Mouse (Mus musculus) stomach, embryonic 16.5 days (tissue): ENCODE results near the gene Safb2. TPM values are rescaled to one million over a fixed set of nuclear protein-coding genes. Genes with fewer than 3 reads are reported as not detected.

Experiments
- ATAC-seq: fragments of 200-750 bp; cut with Nextera tagmentation; 2 replicates; pipeline ENCODE4 v1.8.0; 2017; ENCODE audit warnings: moderate number of reproducible peaks, moderate TSS enrichment; ENCODE audit not compliant: insufficient read depth, low FRiP score
- H3K27ac ChIP-seq: fragments of 300-500 bp; sonication (generic); 2 replicates; pipeline ENCODE4 v1.5.1; 2014; ENCODE audit warnings: low read length
- H3K27me3 ChIP-seq: fragments of 300-500 bp; sonication (generic); 2 replicates; pipeline ENCODE4 v1.6.1; 2014; ENCODE audit warnings: low read length, control low read depth, mixed read lengths; ENCODE audit not compliant: control insufficient read depth, insufficient read depth
- H3K36me3 ChIP-seq: fragments of 300-500 bp; sonication (generic); 2 replicates; pipeline ENCODE4 v1.6.1; 2014; ENCODE audit warnings: low read length; ENCODE audit not compliant: control insufficient read depth, insufficient read depth
- H3K4me1 ChIP-seq: fragments of 300-500 bp; sonication (generic); 2 replicates; pipeline ENCODE4 v1.6.1; 2014; ENCODE audit warnings: low read length, control low read depth, mixed read lengths; ENCODE audit not compliant: control insufficient read depth, insufficient read depth
- H3K4me2 ChIP-seq: fragments of 300-500 bp; sonication (generic); 2 replicates; pipeline ENCODE4 v1.6.1; 2014; ENCODE audit warnings: low read depth, low read length, mixed read lengths
- H3K4me3 ChIP-seq: fragments of 300-500 bp; sonication (generic); replicated peaks from 2 replicates; pipeline ENCODE4 v1.5.1; 2014; ENCODE audit warnings: mild to moderate bottlenecking, low read length
- H3K9ac ChIP-seq: fragments of 300-500 bp; sonication (generic); 2 replicates; pipeline ENCODE4 v1.6.1; 2014; ENCODE audit warnings: low read length
- H3K9me3 ChIP-seq: fragments of 300-500 bp; sonication (generic); replicated peaks from 2 replicates; pipeline ENCODE4 v1.6.1; 2016; ENCODE audit warnings: low read length, control low read depth; ENCODE audit not compliant: control insufficient read depth
- WGBS: fragments of 180-500 bp; shearing (Covaris S2); extraction: QIAGEN DNeasy Blood & Tissue Kit; methylation state at CpG from one replicate; pipeline ENCODE4 v1.1.7; 2014; 5-methylcytosine and 5-hydroxymethylcytosine counted together
- polyA plus RNA-seq: library from polyadenylated mRNA; unstranded; fragments of >200 nt; fragmentation: Nextera tagmentation; extraction: Ambion mirVana; gene quantifications from 2 replicates; pipeline ENCODE4 v1.2.1, GENCODE M21; 2015

Gene Safb2
- polyA plus RNA-seq, 1 experiment from 2014 or later, result 55.0 TPM

DNA sequence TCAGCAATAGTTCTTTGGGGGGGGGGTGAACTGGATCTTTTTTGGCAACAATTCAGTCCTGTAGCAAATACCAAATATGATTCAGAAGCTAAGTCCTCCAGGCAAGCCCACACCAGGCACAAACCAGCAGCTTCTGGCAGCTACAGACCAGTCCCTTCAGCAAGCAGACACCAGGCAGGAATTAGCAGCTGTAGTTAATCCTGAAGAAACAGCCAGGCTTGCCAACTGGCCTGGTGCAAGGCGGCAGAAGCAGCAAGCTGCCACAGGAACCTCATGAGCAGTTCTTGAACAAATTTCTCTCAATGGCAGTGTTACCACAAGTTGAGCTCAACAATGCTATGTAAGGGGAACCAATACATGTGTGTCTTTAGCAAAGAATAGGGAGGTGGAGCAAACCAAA is 61.6 kb downstream of the Safb2 start:
- no peak overlapping the region for H3K4me2 ChIP-seq
- H3K36me3 ChIP-seq, result no peaks in the 10 kb centered on the region
- no peaks in the 10 kb centered on the region for H3K9me3 ChIP-seq
- no peak for ATAC-seq
- no peaks in the 10 kb centered on the region for H3K4me1 ChIP-seq
- no peak overlapping the region for H3K4me3 ChIP-seq
- no peak overlapping the region for H3K27ac ChIP-seq
- WGBS, result 54% methylated on average over 1 of the region's 1 CpGs
- no peak overlapping the region for H3K9ac ChIP-seq
- H3K27me3 ChIP-seq, result no peaks in the 10 kb centered on the region

DNA sequence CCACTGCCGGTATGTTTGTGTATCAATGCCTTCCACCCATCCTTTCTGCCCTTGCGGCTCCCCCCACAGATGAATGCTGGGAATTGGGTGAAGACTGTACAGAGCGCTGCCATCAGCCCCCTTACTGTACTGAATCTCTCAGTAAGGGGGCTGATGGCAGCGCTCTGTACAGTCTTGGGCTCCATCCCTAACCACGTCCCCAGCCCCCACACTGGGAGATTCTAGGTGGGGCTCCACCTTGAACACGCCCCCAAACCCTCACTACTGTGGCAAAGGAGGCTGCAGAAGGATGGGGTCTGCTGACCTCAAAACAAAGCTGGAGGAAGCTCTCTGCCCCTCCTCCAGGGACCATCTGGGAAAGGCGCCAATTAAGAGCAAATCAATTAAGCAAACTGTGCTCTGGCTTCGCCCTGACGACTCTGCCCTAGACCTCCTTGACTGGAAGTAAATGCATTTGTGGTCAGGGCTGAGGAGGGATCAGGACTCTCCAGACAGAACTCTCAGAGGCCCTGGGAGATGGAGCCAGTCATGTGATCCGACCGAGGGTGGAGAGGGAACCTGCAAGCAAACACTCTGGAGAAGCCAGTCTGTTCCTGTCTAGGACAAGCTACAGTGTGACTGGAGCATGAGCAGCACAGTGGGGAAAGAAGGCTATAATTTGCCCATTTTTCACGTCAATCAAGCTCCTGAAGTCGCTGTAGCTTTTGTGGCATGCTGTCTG is 68.5 kb downstream of the Safb2 start:
- Histone ChIP-seq H3K27ac (no peak overlapping the region), H3K9ac (no peak overlapping the region), H3K4me2 (0 out of 2 replicates have a peak overlapping the region, but pooled peaks have one; percentile 13)

DNA sequence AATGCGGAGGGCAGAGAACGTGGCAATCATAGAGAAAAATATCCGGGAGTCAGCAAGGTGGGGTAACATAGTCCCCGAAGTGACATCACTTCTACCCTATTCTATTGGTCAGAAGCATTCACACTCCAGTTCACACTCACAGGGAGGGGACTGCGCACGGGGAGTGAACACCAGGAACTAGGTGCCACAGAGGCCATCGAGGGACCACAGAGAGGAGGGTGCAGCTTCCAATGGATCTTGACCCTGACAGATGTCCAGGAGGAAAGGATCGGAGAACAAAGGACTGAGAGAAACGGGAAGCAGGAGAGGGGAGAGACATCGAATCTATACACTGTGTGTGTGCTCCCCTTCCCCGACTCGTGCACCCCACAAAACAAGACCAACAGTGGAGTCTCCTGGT is 69.5 kb downstream of the Safb2 start:
- H3K9ac ChIP-seq, result no peak overlapping the region
- WGBS, result 52% methylated on average over 12 of the region's 12 CpGs
- no peak overlapping the region for H3K27ac ChIP-seq
- H3K9me3 ChIP-seq, result no peaks in the 10 kb centered on the region
- no peak for ATAC-seq
- H3K27me3 ChIP-seq, result peaks cover 32% of the 10 kb centered on the region
- H3K4me2 ChIP-seq, result no peak overlapping the region
- no peak overlapping the region for H3K4me3 ChIP-seq
- peaks cover 9% of the 10 kb centered on the region for H3K4me1 ChIP-seq
- no peaks in the 10 kb centered on the region for H3K36me3 ChIP-seq

More for the DNA sequence above, 68.5 kb downstream of the Safb2 start:
- H3K27me3 ChIP-seq, result peaks cover 23% of the 10 kb centered on the region
- H3K4me1 ChIP-seq, result peaks cover 9% of the 10 kb centered on the region
- peak; percentile 65; the same call in 1 of the 2 replicates for ATAC-seq
- H3K36me3 ChIP-seq, result no peaks in the 10 kb centered on the region
- no peaks in the 10 kb centered on the region for H3K9me3 ChIP-seq
- no peak overlapping the region for H3K4me3 ChIP-seq
- WGBS, result 12% methylated on average over 13 of the region's 13 CpGs

DNA sequence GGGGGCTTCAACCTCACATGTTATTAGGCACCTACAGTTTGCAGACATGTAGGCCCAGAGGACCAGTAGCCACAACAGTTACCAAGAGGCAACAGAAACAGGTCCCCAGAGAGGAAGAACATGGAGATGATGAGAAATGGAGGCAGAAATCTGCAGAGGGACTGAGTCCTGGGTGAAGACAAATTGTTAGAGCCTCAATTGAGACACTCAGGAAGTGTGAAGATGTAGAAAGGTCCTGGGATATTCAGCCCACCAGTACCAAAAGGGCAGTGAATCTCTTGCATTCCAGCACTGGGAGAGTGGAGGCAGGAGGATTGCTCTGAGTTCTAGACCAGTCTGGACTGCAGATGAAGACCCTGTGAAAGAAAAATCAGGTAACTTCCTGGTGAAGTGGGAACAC is 70.1 kb downstream of the Safb2 start:
- no peak for ATAC-seq
- H3K4me2 ChIP-seq, result no peak overlapping the region
- peaks cover 38% of the 10 kb centered on the region for H3K27me3 ChIP-seq
- peaks cover 13% of the 10 kb centered on the region for H3K4me1 ChIP-seq
- no peaks in the 10 kb centered on the region for H3K36me3 ChIP-seq
- no peak overlapping the region for H3K27ac ChIP-seq
- no peak overlapping the region for H3K9ac ChIP-seq
- H3K4me3 ChIP-seq, result no peak overlapping the region
- no peaks in the 10 kb centered on the region for H3K9me3 ChIP-seq

DNA sequence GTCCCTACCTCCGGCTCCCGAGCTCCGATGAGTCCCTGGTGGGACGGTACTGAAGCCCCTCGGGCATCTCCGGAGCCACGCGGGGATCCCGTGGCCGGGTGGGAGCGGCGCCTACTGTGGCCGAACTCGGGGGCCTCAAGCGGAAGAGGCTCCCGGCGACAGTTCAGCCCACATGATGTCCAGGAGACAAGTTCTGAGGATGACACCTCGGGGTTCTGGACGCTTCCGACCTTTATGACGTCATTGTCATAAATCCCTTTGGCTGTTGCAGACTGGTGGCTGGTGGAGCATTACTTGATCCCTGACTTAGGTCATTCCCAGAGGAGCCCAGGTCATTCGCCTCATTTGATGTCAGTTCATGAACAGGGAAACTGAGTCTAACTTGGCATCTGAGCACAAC is 72.1 kb downstream of the Safb2 start, which contains the start of gene Znrf4:
TSS of gene Znrf4 (minus strand) at position 122 of the 400 bp plus-strand sequence.
- ATAC-seq, result no peak
- H3K4me1 ChIP-seq, result peaks cover 13% of the 10 kb centered on the region
- H3K9ac ChIP-seq, result peak within 1 kb of the TSS; percentile 44

DNA sequence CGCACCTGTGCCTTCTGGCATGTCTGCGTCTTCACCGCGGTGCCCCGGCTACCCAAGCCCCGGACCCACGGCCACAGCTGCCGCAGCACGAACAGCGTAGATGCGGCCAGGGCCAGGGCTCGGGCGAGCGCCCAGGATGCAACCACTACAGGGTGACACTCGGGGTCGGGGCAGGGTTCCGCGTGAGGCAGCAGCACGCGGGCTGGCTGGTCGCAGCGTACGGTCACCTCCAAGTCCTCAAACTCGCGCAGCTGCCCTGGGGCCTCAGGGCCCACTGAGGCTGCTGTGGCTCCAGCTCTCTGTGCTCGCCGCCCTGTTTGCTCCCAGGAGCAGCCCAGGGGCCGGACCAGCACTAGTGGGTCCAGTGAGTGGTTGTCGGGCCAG is 72.7 kb downstream of the Safb2 start:
- H3K27ac ChIP-seq, result no peak overlapping the region
- peak overlapping the region; percentile 44; the same call in 1 of the 2 replicates for H3K9ac ChIP-seq
- H3K36me3 ChIP-seq, result no peaks in the 10 kb centered on the region
- WGBS, result 21% methylated on average over 29 of the region's 29 CpGs
- no peak for ATAC-seq
- H3K4me2 ChIP-seq, result peak overlapping the region; percentile 46
- peaks cover 43% of the 10 kb centered on the region for H3K27me3 ChIP-seq
- peaks cover 18% of the 10 kb centered on the region for H3K4me1 ChIP-seq
- H3K4me3 ChIP-seq, result peak overlapping the region; percentile 31
- H3K9me3 ChIP-seq, result no peaks in the 10 kb centered on the region

More for the DNA sequence above, 72.1 kb downstream of the Safb2 start, which contains the start of gene Znrf4:
- H3K9me3 ChIP-seq, result no peaks in the 10 kb centered on the region
- no peak within 1 kb of the TSS for H3K27ac ChIP-seq
- H3K4me2 ChIP-seq, result peak within 1 kb of the TSS; percentile 46
- peaks cover 43% of the 10 kb centered on the region for H3K27me3 ChIP-seq
- H3K4me3 ChIP-seq, result peak within 1 kb of the TSS; percentile 31
- no peaks in the 10 kb centered on the region for H3K36me3 ChIP-seq
- 60% methylated on average over 22 of the region's 22 CpGs for WGBS

DNA sequence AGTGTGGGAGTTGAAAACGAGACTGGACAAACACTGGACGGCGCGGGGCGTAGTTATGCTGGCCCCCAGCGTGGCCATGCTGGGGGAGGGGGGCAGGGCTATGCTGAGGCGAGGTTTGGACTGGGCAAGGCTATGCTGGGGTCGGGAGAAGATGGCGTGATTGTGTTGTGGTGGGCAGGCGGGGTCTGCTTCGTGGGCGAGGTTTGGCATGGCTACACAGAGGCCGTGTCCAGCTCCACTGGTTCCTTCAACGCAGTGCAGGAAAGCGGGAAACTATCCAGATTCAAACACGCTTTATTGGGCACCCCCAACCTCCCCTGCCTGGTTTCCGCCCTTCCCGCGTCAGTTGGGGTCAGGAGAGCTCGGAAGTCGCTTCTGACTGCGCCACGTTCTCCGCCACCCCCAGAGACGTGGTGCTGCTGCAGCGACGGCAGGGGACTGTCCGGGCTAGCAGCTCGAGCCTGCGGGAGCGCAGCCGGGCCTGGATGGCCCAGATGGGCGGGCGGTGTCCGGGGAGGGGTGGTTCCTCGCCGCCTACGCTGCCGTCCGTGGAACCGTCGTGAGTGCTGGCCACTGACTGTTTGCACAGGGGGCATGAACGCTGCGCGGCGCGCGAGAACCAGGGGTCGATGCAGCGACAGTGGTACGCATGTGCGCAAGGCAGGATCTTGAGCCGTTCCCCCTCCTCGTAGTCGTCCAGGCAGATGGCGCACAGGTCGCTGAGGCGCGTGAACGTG is 73.2 kb downstream of the Safb2 start:
- no peaks in the 10 kb centered on the region for H3K9me3 ChIP-seq
- peaks cover 43% of the 10 kb centered on the region for H3K27me3 ChIP-seq
- WGBS, result 5% methylated on average over 60 of the region's 60 CpGs

More for the DNA sequence above, 73.2 kb downstream of the Safb2 start:
- ATAC-seq, result no peak
- peak overlapping the region; percentile 31 for H3K4me3 ChIP-seq
- no peak overlapping the region for H3K27ac ChIP-seq
- H3K4me2 ChIP-seq, result peak overlapping the region; percentile 46
- H3K4me1 ChIP-seq, result peaks cover 16% of the 10 kb centered on the region
- peak overlapping the region; percentile 44 for H3K9ac ChIP-seq
- no peaks in the 10 kb centered on the region for H3K36me3 ChIP-seq
